Mouse (Mus musculus) embryonic facial prominence, embryonic 14.5 days (tissue): ENCODE results near the gene Eprs. TPM values are rescaled to one million over a fixed set of nuclear protein-coding genes. Genes with fewer than 3 reads are reported as not detected.

Experiments used
- ATAC-seq: fragments of 200-750 bp; cut with Nextera tagmentation; 2 replicates; pipeline ENCODE4 v1.8.0; 2017; ENCODE audit warnings: low read depth, moderate number of reproducible peaks, moderate TSS enrichment
- DNase-seq: peaks from one replicate; pipeline ENCODE4 v3.0.0-alpha.2; 2015; ENCODE audit warnings: low spot score
- H3K27ac ChIP-seq: fragments of 300-500 bp; sonication (generic); replicated peaks from 2 replicates; pipeline ENCODE4 v1.5.1; 2014; ENCODE audit warnings: low read depth, mild to moderate bottlenecking, low read length, moderate library complexity
- H3K27me3 ChIP-seq: fragments of 300-500 bp; sonication (generic); replicated peaks from 2 replicates; pipeline ENCODE4 v1.6.1; 2014; ENCODE audit warnings: low read length; ENCODE audit not compliant: control insufficient read depth, insufficient read depth
- H3K36me3 ChIP-seq: fragments of 300-500 bp; sonication (generic); 2 replicates; pipeline ENCODE4 v1.6.1; 2014; ENCODE audit warnings: low read length, mixed read lengths; ENCODE audit not compliant: control insufficient read depth, insufficient read depth
- H3K4me1 ChIP-seq: fragments of 300-500 bp; sonication (generic); 2 replicates; pipeline ENCODE4 v1.6.1; 2014; ENCODE audit warnings: antibody characterized with exemption, low read length; ENCODE audit not compliant: control insufficient read depth, insufficient read depth
- H3K4me2 ChIP-seq: fragments of 300-500 bp; sonication (generic); 2 replicates; pipeline ENCODE4 v1.6.1; 2014; ENCODE audit warnings: low read depth, mild to moderate bottlenecking, low read length, moderate library complexity, mixed read lengths
- H3K4me3 ChIP-seq: fragments of 300-500 bp; sonication (generic); 2 replicates; pipeline ENCODE4 v1.5.1; 2014; ENCODE audit warnings: low read depth, mild to moderate bottlenecking, low read length
- H3K9ac ChIP-seq: fragments of 300-500 bp; sonication (generic); 2 replicates; pipeline ENCODE4 v1.6.1; 2014; ENCODE audit warnings: low read depth, mild to moderate bottlenecking, low read length, moderate library complexity, mixed read lengths
- H3K9me3 ChIP-seq: fragments of 300-500 bp; sonication (generic); 2 replicates; pipeline ENCODE4 v1.6.1; 2016; ENCODE audit warnings: low read length; ENCODE audit not compliant: control insufficient read depth
- WGBS: fragments of 180-500 bp; shearing (Covaris S2); extraction: QIAGEN DNeasy Blood & Tissue Kit; methylation state at CpG from one replicate; pipeline ENCODE4 v1.1.7; 2014; 5-methylcytosine and 5-hydroxymethylcytosine counted together
- polyA plus RNA-seq: library from polyadenylated mRNA; unstranded; fragments of >200 nt; fragmentation: Nextera tagmentation; extraction: Ambion mirVana; gene quantifications from 2 replicates; pipeline ENCODE4 v1.2.1, GENCODE M21; 2014

The Eprs gene
- polyA plus RNA-seq, 1 experiment from 2014 or later = 146 TPM

- Histone ChIP-seq H3K36me3 (peaks cover 96% of the 10 kb centered on the region), H3K4me2 (no peak overlapping the region), H3K4me3 (no peak overlapping the region), H3K4me1 (no peaks in the 10 kb centered on the region), H3K9ac (no peak overlapping the region), H3K27ac (no peak overlapping the region), H3K27me3 (no peaks in the 10 kb centered on the region), H3K9me3 (no peaks in the 10 kb centered on the region)
- DNase-seq (no peak), ATAC-seq (no peak)
- WGBS = 96% methylated on average over 6 of the region's 6 CpGs
Measured at GRCm38 (mm10) chr1:185420776-185421175, 57.9 kb downstream of the Eprs start.

DNA sequence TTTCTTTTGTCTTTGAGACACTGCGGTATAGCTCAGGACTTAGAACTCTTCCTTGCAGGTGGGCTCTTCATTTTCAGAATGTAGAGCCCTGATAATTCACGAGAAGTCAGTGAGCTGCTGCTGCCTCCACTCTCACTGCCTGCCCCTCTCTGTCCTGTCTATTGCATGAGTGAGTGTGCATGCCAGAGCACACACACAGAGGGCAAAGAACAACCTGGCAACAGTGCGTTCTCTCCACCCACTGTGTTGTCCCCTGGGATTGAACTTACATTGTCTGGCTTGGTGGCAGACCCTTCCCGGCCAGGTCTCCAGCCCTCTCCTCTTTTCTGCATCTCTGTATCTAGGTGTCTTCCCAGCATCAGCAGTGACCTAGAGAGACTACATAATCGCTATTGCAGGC lies 63.7 kb downstream of the Eprs start:
- H3K36me3 ChIP-seq = peaks cover 84% of the 10 kb centered on the region
- no peaks in the 10 kb centered on the region for H3K27me3 ChIP-seq
- no peak overlapping the region for H3K4me3 ChIP-seq
- no peaks in the 10 kb centered on the region for H3K4me1 ChIP-seq
- H3K9me3 ChIP-seq = no peaks in the 10 kb centered on the region
- WGBS = 89% methylated on average over 5 of the region's 5 CpGs
- no peak overlapping the region for H3K27ac ChIP-seq
- ATAC-seq = no peak
- no peak for DNase-seq
- no peak overlapping the region for H3K4me2 ChIP-seq
- H3K9ac ChIP-seq = no peak overlapping the region

GRCm38 (mm10) chr1:185430488-185430887 lies 67.6 kb downstream of the Eprs start:
- WGBS = 96% methylated on average over 5 of the region's 5 CpGs
- ATAC-seq = no peak
- H3K36me3 ChIP-seq = peaks cover 46% of the 10 kb centered on the region
- H3K9me3 ChIP-seq = no peaks in the 10 kb centered on the region
- no peak overlapping the region for H3K4me2 ChIP-seq
- no peak overlapping the region for H3K27ac ChIP-seq
- H3K27me3 ChIP-seq = no peaks in the 10 kb centered on the region
- H3K4me1 ChIP-seq = no peaks in the 10 kb centered on the region
- no peak overlapping the region for H3K4me3 ChIP-seq
- no peak for DNase-seq
- no peak overlapping the region for H3K9ac ChIP-seq

- H3K27me3 ChIP-seq = no peaks in the 10 kb centered on the region
- WGBS = 73% methylated on average over 6 of the region's 6 CpGs
- ATAC-seq (no peak), DNase-seq (no peak)
- no peak overlapping the region for H3K9ac ChIP-seq
- H3K36me3 ChIP-seq = peaks cover 39% of the 10 kb centered on the region
- H3K4me1 ChIP-seq = no peaks in the 10 kb centered on the region
- no peak overlapping the region for H3K4me3 ChIP-seq
- H3K4me2 ChIP-seq = no peak overlapping the region
- no peaks in the 10 kb centered on the region for H3K9me3 ChIP-seq
- no peak overlapping the region for H3K27ac ChIP-seq
Measured at GRCm38 (mm10) chr1:185431245-185431997, 68.6 kb downstream of the Eprs start.

- Histone ChIP-seq H3K9ac (no peak overlapping the region), H3K27me3 (no peaks in the 10 kb centered on the region), H3K27ac (no peak overlapping the region), H3K4me1 (no peaks in the 10 kb centered on the region), H3K4me2 (no peak overlapping the region), H3K9me3 (no peaks in the 10 kb centered on the region), H3K4me3 (no peak overlapping the region), H3K36me3 (peaks cover 33% of the 10 kb centered on the region)
- no peak for ATAC-seq
- DNase-seq = no peak
- WGBS = 81% methylated on average over 13 of the region's 13 CpGs
Measured at GRCm38 (mm10) chr1:185431998-185432317, 69.1 kb downstream of the Eprs start.

- Histone ChIP-seq H3K9me3 (no peaks in the 10 kb centered on the region), H3K4me3 (no peak overlapping the region), H3K27me3 (no peaks in the 10 kb centered on the region), H3K36me3 (peaks cover 22% of the 10 kb centered on the region), H3K9ac (no peak overlapping the region), H3K27ac (no peak overlapping the region), H3K4me2 (no peak overlapping the region), H3K4me1 (no peaks in the 10 kb centered on the region)
- ATAC-seq (no peak), DNase-seq (no peak)
- 71% methylated on average over 6 of the region's 6 CpGs for WGBS
Measured at GRCm38 (mm10) chr1:185433112-185433511, 70.3 kb downstream of the Eprs start.

GRCm38 (mm10) chr1:185438841-185439580 lies 76.2 kb downstream of the Eprs start:
- Histone ChIP-seq H3K4me2 (no peak overlapping the region), H3K9me3 (no peaks in the 10 kb centered on the region), H3K27ac (no peak overlapping the region), H3K9ac (no peak overlapping the region), H3K4me3 (no peak overlapping the region), H3K27me3 (no peaks in the 10 kb centered on the region), H3K36me3 (no peaks in the 10 kb centered on the region), H3K4me1 (no peaks in the 10 kb centered on the region)
- DNase-seq (peak; percentile 55), ATAC-seq (no peak)
- 71% methylated on average over 9 of the region's 9 CpGs for WGBS

DNA sequence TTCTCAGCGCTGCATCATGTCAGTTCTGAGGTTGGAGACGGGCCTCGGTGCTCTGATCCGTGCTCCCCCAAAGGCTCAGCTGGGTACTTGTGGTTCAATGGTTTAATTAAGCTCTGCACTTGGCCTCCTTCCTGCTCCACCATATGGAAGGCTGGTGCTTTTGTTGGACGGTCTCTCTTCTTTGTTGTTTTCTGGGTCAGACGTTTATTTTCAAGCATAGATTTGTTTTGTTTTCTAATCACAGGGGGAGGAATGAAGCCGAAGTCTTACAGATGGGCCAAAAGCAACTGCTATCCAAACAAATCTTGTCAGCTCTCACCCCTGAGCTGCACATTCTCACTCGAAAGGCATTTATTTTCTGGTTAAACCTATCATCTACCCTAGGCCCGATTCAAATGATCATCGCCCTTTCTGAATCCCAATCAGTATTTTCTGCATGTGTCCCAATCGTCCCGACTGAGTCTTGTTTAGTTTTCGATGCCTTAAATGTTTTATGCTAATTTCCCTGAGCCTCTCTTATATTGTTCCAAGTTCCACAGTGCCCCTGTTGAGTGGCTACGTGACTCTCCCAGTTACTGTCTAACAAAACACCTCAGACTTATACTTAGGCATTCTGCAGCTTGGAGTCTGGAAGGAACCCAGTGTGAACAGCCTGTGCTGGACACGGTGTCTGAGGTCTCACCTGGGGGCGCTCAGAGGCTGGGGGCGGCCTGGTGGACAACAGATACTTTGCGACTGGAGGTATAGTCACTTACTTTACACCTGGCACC lies 79.0 kb downstream of the Eprs start:
- H3K27me3 ChIP-seq = no peaks in the 10 kb centered on the region
- H3K9me3 ChIP-seq = no peaks in the 10 kb centered on the region
- no peak overlapping the region for H3K4me3 ChIP-seq
- H3K9ac ChIP-seq = no peak overlapping the region
- no peak overlapping the region for H3K4me2 ChIP-seq
- 0 out of 2 replicates have a peak overlapping the region, but pooled peaks have one; percentile 15 for H3K27ac ChIP-seq
- 63% methylated on average over 18 of the region's 18 CpGs for WGBS
- H3K4me1 ChIP-seq = no peaks in the 10 kb centered on the region
- H3K36me3 ChIP-seq = no peaks in the 10 kb centered on the region
- ATAC-seq (peak; percentile 71; the same call in 1 of the 2 replicates), DNase-seq (peak; percentile 67)
